Mouse (Mus musculus): ENCODE data around the gene Arel1. TPM values are rescaled to one million over a fixed set of nuclear protein-coding genes. Genes with fewer than 3 reads are reported as not detected.

Arel1 gene
- 10 to 100 TPM; 18.5 to 52.4 TPM for polyA plus RNA-seq (2017; shearing (Covaris generic))

DNA sequence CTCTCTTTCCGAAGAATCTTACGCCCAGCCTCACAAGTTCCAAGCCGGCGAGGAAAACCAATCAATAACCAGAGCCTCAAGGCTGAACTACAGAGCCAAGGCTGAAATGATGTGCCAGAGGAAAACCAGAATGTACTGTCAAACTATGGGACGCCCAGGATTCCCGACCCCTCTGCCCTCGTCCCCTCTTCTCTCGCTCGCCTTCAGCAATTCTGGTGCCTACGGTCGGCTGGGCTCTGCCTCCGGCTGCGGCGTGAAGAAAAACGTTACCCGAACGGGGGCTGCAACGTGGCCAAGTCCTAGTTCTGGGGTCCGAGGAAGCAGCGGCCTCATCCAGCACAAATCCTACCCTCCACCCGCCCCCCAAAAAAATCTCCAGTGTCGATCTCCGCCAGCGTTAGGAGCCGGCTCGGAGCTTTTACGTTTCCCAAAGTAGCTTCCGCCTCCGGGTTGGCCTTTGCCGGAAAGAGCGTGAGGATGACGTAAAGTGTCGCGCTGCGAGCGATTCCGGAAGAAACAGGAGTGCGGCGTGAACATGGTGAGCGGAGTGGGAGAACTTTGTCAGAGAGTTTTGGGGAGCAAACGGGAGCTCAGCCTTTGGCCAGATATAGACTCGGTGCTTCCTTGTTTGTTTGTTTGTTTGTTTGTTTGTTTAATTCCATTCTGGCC, at the start of gene Arel1, which contains the start of gene Fcf1:
Gene Arel1 (minus strand): TSS at position 473 of the 669 bp plus-strand sequence.
Gene Fcf1 (plus strand): TSS at position 470 of the 669 bp plus-strand sequence.

GRCm38 (mm10) chr12:84996083-84996496, 25.4 kb upstream of the Arel1 start, which contains the start of gene Ylpm1:
Ylpm1 (plus strand) TSS chr12:84996321.

DNA sequence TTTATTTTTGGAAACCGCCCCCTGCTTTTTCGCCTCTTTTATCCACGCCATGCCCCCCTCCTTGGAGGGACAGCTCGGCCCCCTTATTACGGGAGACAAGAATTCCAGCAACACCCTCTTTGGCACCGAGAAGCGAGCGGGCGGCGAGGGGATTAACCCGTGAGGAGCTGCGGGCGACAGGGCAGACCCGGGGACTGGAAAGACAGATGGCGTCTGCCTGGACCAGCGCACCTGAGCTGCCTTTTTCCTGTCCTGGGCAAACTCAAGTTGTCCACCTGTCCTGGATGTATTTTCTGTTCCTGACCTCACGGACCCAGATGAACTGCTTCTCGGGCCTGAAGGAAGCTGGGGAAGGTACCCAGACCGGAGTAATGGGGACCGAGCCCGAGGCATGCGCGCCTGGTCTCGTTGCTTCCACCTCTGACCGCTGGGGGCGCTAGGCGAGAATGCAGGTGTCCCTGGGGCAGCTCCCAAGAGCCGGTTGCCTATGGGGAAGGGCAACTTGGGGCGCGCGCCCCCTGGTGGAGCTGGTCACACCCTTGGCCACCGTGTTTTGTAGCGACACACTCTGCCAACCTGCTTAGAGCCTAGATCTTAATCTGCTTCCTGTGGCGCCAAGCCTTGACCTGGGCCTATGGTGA, 94.1 kb downstream of the Arel1 start, which contains the start of gene Ltbp2:
Gene Ltbp2 (minus strand): TSS at position 52 of the 641 bp plus-strand sequence.

Other genes starting within 250 kb of the Arel1 start
- 100 to 1,000 TPM; 129 TPM for gene Npc2, start 197.7 kb downstream of the Arel1 start, polyA plus RNA-seq (2017; shearing (Covaris generic))
- 100 to 1,000 TPM in 1 of 2 experiments, 10 to 100 TPM in 1; 89.4 to 114 TPM for gene Isca2, start 197.6 kb downstream of the Arel1 start, polyA plus RNA-seq (2017; shearing (Covaris generic))
- under 1 TPM; 0.18 to 0.27 TPM for gene Ltbp2, start 94.4 kb downstream of the Arel1 start, polyA plus RNA-seq (2017; shearing (Covaris generic))
- 100 to 1,000 TPM; 117 to 147 TPM for gene Fcf1, start within 50 bp of the Arel1 start, polyA plus RNA-seq (2017; shearing (Covaris generic))
- 10 to 100 TPM; 26.8 to 27.5 TPM for gene Ylpm1, start 25.4 kb upstream of the Arel1 start, polyA plus RNA-seq (2017; shearing (Covaris generic))
- 1 to 10 TPM; 5.0 to 5.3 TPM for gene Prox2, start 139.9 kb upstream of the Arel1 start, polyA plus RNA-seq (2017; shearing (Covaris generic))
- gene Dlst, start 139.9 kb upstream of the Arel1 start, polyA plus RNA-seq (2017; shearing (Covaris generic)), result 10 to 100 TPM; 86.4 to 95.1 TPM
- 1 to 10 TPM; 1.1 to 1.7 TPM for gene Rps6kl1, start 180.4 kb upstream of the Arel1 start, polyA plus RNA-seq (2017; shearing (Covaris generic))
- 1 to 10 TPM in 1 of 2 experiments, under 1 TPM in 1; 0.24 to 1.0 TPM for gene Pgf, start 206.9 kb upstream of the Arel1 start, polyA plus RNA-seq (2017; shearing (Covaris generic))
- gene Eif2b2, start 248.6 kb upstream of the Arel1 start, polyA plus RNA-seq (2017; shearing (Covaris generic)), result 100 to 1,000 TPM; 104 to 118 TPM